Mouse (Mus musculus) liver, adult 2 months (tissue): ENCODE measurements around the gene 2200002J24Rik.

ENCODE experiments used
- CTCF ChIP-seq: fragments of 200-500 bp; IDR thresholded peaks from 2 replicates; pipeline ENCODE4 v1.5.1; 2011; ENCODE audit warnings: low read depth, low read length, control low read depth
- POLR2A ChIP-seq: fragments of 200-500 bp; IDR thresholded peaks from 2 replicates; pipeline ENCODE4 v1.6.1; 2011; ENCODE audit warnings: low read length, control low read depth; ENCODE audit not compliant: insufficient read depth; ENCODE audit errors: extremely low read depth

- TF ChIP-seq POLR2A = no peak
- no peak for TF ChIP-seq CTCF
These were observed 30.1 kb downstream of the 2200002J24Rik start for GRCm38 (mm10) chr7:30728739-30729395.
